Mouse (Mus musculus) left cerebral cortex, postnatal 25 days (tissue): ENCODE results near the gene Mptx1. TPM values are rescaled to one million over a fixed set of nuclear protein-coding genes. Genes with fewer than 3 reads are reported as not detected.
"Not testable (repeated sequence)": the region's sequence is repeated elsewhere in the genome, so short reads cannot be mapped to it uniquely, and the experiment has no call there.

ENCODE experiments used
- DNase-seq, 2 experiments: peaks; one replicate each; pipeline ENCODE4 v3.0.0; 2022; ENCODE audit warnings: low spot score in 2 of 2, mixed read lengths in 1 of 2
- intact Hi-C: fragments of 180-260 bp; cut with DNase I; formaldehyde crosslinking; loops from one replicate; pipeline ENCODE4 v1.15.1; 2025
- total RNA-seq, 2 experiments: library from RNA; stranded (reverse); gene quantifications; 2 replicates each; pipeline ENCODE4 v1.2.3; 2021

The Mptx1 gene
- total RNA-seq, result not detected

DNA sequence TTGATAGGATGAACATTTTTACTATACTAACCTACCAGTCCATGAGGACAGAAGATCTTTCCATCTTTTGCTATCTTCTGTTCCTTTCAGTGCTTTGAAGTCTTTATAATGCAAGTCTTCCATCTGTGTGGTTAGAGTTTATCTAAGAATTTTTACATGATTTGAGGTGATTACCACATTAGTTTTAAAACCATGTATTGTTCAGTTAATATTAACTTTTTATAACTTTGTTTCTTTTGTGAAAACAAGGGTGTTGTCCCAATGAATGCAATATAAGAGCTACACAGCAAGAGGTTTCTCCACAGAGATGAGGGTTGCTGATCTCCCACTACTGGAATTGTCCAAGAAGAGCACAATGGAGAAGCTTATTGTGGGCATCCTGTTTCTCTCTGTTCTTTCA is at the start of gene Mptx1:
Mptx1 (plus strand) TSS at position 301 of the 400 bp plus-strand sequence.
- intact Hi-C loops, result no loop called here

DNA sequence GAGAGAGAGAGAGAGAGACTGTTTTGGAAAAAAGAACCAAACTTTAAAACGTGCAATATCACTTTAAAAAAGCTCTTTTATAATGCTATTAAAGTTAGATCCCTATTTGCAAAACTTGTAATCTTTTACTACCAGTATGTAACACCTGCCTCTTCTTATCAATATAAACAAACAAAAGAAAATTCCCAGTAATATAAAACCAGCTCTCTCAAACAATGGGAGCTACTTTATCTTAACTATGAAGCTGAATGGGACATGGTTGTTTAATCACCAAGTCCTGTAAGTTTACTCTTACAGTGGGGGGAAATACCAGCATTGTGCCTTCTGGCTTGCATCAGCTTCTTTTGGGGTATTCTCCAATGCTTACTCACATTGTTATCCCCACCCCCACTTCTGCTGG is 27.2 kb upstream of the Mptx1 start:
- no peak for DNase-seq
- intact Hi-C loops, result no loop called here

More for the DNA sequence above, at the start of gene Mptx1:
- no peak for DNase-seq

DNA sequence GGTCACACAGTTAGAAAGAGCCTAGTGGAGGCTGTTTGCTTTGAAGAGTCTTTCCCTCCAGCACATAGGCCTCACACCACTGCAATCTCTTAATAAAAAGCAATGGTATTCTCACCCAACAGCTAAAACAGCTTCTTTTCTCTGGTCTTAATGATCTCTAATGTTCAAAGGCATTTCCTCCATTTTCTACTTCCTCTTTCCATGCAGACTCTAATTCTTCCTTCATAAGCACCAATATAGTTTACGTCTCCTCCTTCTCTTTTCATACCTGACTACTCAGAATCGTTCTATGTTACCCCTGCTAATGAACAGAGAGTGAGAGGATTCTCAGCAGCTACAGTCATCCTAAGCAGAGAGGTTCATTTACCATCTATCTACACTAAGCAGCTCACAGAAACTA is 13.0 kb upstream of the Mptx1 start:
- intact Hi-C loops, result no loop called here
- DNase-seq, result no peak

DNA sequence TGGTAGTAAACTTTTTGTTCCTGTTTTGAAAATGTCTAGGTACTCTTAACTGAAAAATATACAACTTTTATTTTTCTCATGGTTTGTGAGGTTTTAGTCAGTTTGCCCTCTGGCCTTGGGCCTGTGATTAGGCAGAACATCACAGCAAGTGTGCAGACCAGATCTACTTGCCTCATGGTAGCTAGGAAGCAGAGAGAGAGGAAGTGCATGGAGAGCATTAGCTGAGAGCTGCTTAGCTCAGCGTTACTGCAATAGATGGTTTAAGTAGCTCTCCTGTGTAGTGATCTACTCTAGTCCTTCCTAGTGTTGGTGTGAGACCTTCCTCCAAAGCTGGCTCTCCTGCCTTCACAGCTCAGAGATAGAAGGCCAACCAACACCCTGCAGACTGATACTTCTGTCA is 23.3 kb downstream of the Mptx1 start:
- intact Hi-C loops, DNase-seq: not testable (repeated sequence)

DNA sequence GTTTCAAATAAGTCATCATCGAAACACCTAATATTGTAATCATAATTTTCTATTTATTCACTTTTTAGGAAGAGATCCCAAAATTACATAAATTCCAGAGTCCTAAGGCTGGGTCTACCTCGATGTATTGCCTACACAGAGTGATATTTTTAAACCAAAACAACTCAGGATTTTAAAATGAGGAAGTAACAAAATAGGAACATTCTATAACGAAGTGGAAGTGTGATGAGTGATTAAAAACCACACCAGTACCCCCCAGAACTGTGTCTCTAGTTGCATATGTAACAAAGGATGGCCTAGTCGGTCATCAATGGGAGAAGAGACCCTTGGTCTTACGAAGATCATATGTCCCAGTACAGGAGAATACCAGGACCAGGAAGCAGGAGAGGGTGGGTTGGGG is 24.3 kb downstream of the Mptx1 start:
- DNase-seq, result no peak
- intact Hi-C loops, result no loop called here

DNA sequence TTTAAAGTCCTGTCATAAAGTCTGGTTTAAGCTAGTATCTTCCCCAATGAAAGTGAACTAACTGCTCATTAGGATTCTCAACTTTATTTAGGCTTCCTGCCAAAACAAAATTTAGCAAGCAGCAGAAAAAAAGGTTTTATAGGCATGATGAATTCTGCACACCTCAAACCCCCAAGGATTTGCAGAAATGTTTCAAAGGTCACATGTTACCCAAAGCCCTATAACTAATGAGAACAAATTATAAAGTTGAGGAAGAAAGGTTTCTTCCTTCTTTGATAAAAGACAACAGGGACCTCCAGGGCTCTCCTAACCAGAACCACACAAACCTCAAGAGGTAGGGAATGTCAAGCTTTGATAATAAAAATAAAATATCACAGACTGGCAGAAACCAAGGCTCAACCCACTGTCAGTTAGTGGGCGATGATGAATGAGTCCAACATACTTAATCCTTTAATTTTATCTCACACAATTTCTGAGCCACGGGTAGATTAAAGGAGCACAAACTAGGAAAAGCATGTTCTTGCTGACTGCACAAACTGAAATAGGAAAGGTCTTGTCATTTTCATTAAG is 34.6 kb downstream of the Mptx1 start, which contains the start of gene Olfr417:
Olfr417 (plus strand) TSS at position 241 of the 570 bp plus-strand sequence.
- intact Hi-C loops, result no loop called here
- DNase-seq, result no peak

DNA sequence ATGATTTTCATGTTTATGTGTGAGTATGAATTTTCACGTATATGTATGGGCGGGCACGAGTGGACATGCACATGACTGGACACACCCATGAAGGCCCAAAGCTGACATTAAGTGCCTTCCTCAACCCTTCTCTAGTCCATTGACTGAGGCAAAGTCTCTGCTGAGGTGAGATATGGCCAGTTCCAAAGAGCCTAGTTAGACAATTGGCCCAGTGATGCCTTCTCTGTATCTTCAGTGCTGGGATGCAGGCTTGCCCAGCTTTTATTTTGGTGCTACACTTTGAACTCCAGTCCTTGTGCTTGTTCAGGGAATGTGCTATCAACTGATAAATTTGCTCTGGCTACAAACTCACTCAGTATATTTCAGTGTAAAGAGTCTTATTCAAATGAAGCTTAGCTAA is 43.5 kb downstream of the Mptx1 start:
- intact Hi-C loops, result no loop called here
- DNase-seq, result no peak

Other genes with a start within 250 kb of the Mptx1 start
- not detected for gene Olfr429, start 246.2 kb upstream of the Mptx1 start, total RNA-seq
- gene Olfr427, start 233.6 kb upstream of the Mptx1 start, total RNA-seq, result not detected
- gene Olfr231, start 209.4 kb upstream of the Mptx1 start, total RNA-seq, result not detected
- not detected for gene Olfr424, start 199.0 kb upstream of the Mptx1 start, total RNA-seq
- not detected for gene Olfr420, start 174.9 kb upstream of the Mptx1 start, total RNA-seq
- under 1 TPM; 0.09 to 0.14 TPM for gene Spta1, start 157.7 kb upstream of the Mptx1 start, total RNA-seq
- gene Olfr419, start 78.5 kb upstream of the Mptx1 start, total RNA-seq, result not detected
- gene Olfr417, start 34.6 kb downstream of the Mptx1 start, total RNA-seq, result not detected
- not detected for gene Olfr248, start 60.5 kb downstream of the Mptx1 start, total RNA-seq
- not detected for gene Olfr414, start 93.5 kb downstream of the Mptx1 start, total RNA-seq
- gene Olfr220, start 111.6 kb downstream of the Mptx1 start, total RNA-seq, result not detected
- gene Fmn2, start 171.3 kb downstream of the Mptx1 start, total RNA-seq, result 10 to 100 TPM; 65.1 to 67.9 TPM